Mouse (Mus musculus): ENCODE measurements around the gene Trmt5. TPM values are rescaled to one million over a fixed set of nuclear protein-coding genes. Genes with fewer than 3 reads are reported as not detected.

Gene Trmt5
- polyA plus RNA-seq, 1 experiment from 2014 or later = 16.4 TPM

DNA sequence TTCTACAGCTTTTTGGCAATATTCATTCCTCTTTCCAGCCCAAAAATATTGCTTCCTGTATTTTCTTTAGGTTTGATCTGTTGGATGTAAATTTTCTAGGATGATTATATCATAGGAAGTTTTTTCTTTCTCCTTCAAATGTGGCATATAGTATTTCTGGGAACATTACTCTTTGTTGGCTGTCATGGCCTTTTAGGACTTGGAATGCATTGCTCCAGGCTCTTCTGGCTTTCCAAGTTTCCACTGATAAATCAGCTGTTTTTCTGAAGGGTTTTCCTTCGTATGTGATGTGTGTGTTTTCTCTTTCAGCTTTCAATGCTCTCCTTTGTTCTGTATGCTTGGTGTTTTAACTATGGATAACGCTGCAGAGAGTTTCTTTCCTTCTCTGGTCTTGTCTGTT lies 31.5 kb downstream of the Trmt5 start:
- Histone ChIP-seq H3K36me3 (ENCODE audit: control insufficient read depth, insufficient read depth, low read length) (no peaks in the 10 kb centered on the region), H3K9ac (ENCODE audit: low read length) (no peak overlapping the region), H3K4me1 (replicated peaks; ENCODE audit: control insufficient read depth, insufficient read depth, low read length) (no peaks in the 10 kb centered on the region), H3K4me2 (ENCODE audit: low read depth, low read length) (no peak overlapping the region), H3K9me3 (ENCODE audit: control insufficient read depth, low read length) (no peaks in the 10 kb centered on the region), H3K27me3 (ENCODE audit: control insufficient read depth, insufficient read depth, low read depth, low read length) (no peaks in the 10 kb centered on the region), H3K4me3 (ENCODE audit: low read length) (no peak overlapping the region), H3K27ac (ENCODE audit: low read length) (no peak overlapping the region)
- no peak for ATAC-seq (ENCODE audit: low read depth)
- WGBS = 61% methylated on average over 2 of the region's 2 CpGs

- Histone ChIP-seq H3K36me3 (ENCODE audit: control insufficient read depth, insufficient read depth, low read length) (no peaks in the 10 kb centered on the region), H3K9me3 (ENCODE audit: control insufficient read depth, low read length) (no peaks in the 10 kb centered on the region), H3K4me1 (replicated peaks; ENCODE audit: control insufficient read depth, insufficient read depth, low read length) (0 out of 2 replicates have a peak, but pooled peaks cover 4% of the 10 kb centered on the region), H3K27ac (ENCODE audit: low read length) (no peak overlapping the region), H3K9ac (ENCODE audit: low read length) (no peak overlapping the region), H3K27me3 (ENCODE audit: control insufficient read depth, insufficient read depth, low read depth, low read length) (no peaks in the 10 kb centered on the region), H3K4me3 (ENCODE audit: low read length) (no peak overlapping the region), H3K4me2 (ENCODE audit: low read depth, low read length) (no peak overlapping the region)
- 49% methylated on average over 5 of the region's 5 CpGs for WGBS
- ATAC-seq (ENCODE audit: low read depth) = no peak
Observed at GRCm38 (mm10) chr12:73245687-73246086, 40.8 kb downstream of the Trmt5 start.

DNA sequence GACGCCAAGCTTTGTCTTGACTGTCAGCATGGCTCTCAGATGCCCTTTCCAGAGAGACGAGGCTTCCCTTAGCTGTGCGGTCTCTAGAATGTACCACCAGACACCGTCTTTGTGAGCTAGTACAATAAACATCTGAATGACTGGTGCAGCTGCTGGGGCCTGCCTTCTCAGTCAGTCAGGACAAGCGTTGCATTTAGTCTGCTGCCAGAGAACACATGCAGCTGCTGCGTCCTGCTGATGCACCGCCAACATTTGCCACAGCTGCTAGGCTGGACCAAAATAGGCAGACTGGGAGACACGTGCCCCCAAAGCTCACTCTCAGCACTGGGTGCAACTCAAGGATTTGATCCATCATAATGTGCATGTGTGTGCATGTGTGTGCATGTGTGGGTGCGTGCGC lies 44.5 kb downstream of the Trmt5 start:
- H3K9ac ChIP-seq (ENCODE audit: low read length) = no peak overlapping the region
- no peak overlapping the region for H3K4me2 ChIP-seq (ENCODE audit: low read depth, low read length)
- H3K36me3 ChIP-seq (ENCODE audit: control insufficient read depth, insufficient read depth, low read length) = no peaks in the 10 kb centered on the region
- H3K4me1 ChIP-seq (replicated peaks; ENCODE audit: control insufficient read depth, insufficient read depth, low read length) = 0 out of 2 replicates have a peak, but pooled peaks cover 4% of the 10 kb centered on the region
- 60% methylated on average over 10 of the region's 10 CpGs for WGBS
- no peak overlapping the region for H3K4me3 ChIP-seq (ENCODE audit: low read length)
- H3K27ac ChIP-seq (ENCODE audit: low read length) = peak overlapping the region; percentile 59; the same call in 1 of the 2 replicates
- no peaks in the 10 kb centered on the region for H3K9me3 ChIP-seq (ENCODE audit: control insufficient read depth, low read length)
- H3K27me3 ChIP-seq (ENCODE audit: control insufficient read depth, insufficient read depth, low read depth, low read length) = no peaks in the 10 kb centered on the region
- ATAC-seq (ENCODE audit: low read depth) = peak; percentile 79

- no peaks in the 10 kb centered on the region for H3K36me3 ChIP-seq (ENCODE audit: control insufficient read depth, insufficient read depth, low read length)
- 65% methylated on average over 2 of the region's 2 CpGs for WGBS
Observed at GRCm38 (mm10) chr12:73232586-73232985, 53.9 kb downstream of the Trmt5 start.

GRCm38 (mm10) chr12:73231552-73231951 lies 55.0 kb downstream of the Trmt5 start:
- no peaks in the 10 kb centered on the region for H3K36me3 ChIP-seq (ENCODE audit: control insufficient read depth, insufficient read depth, low read length)
- no peaks in the 10 kb centered on the region for H3K9me3 ChIP-seq (ENCODE audit: control insufficient read depth, low read length)
- no peak for ATAC-seq (ENCODE audit: low read depth)

More at GRCm38 (mm10) chr12:73232586-73232985, 53.9 kb downstream of the Trmt5 start:
- no peak overlapping the region for H3K4me2 ChIP-seq (ENCODE audit: low read depth, low read length)
- no peaks in the 10 kb centered on the region for H3K9me3 ChIP-seq (ENCODE audit: control insufficient read depth, low read length)
- ATAC-seq (ENCODE audit: low read depth) = no peak
- no peaks in the 10 kb centered on the region for H3K27me3 ChIP-seq (ENCODE audit: control insufficient read depth, insufficient read depth, low read depth, low read length)
- no peak overlapping the region for H3K9ac ChIP-seq (ENCODE audit: low read length)
- H3K4me1 ChIP-seq (replicated peaks; ENCODE audit: control insufficient read depth, insufficient read depth, low read length) = no peaks in the 10 kb centered on the region
- no peak overlapping the region for H3K4me3 ChIP-seq (ENCODE audit: low read length)
- H3K27ac ChIP-seq (ENCODE audit: low read length) = no peak overlapping the region

GRCm38 (mm10) chr12:73230196-73230595 lies 56.3 kb downstream of the Trmt5 start:
- H3K9me3 ChIP-seq (ENCODE audit: control insufficient read depth, low read length) = no peaks in the 10 kb centered on the region
- no peak for ATAC-seq (ENCODE audit: low read depth)
- no peaks in the 10 kb centered on the region for H3K27me3 ChIP-seq (ENCODE audit: control insufficient read depth, insufficient read depth, low read depth, low read length)
- H3K4me3 ChIP-seq (ENCODE audit: low read length) = no peak overlapping the region
- no peaks in the 10 kb centered on the region for H3K4me1 ChIP-seq (replicated peaks; ENCODE audit: control insufficient read depth, insufficient read depth, low read length)
- no peaks in the 10 kb centered on the region for H3K36me3 ChIP-seq (ENCODE audit: control insufficient read depth, insufficient read depth, low read length)
- H3K27ac ChIP-seq (ENCODE audit: low read length) = no peak overlapping the region
- no peak overlapping the region for H3K4me2 ChIP-seq (ENCODE audit: low read depth, low read length)
- no peak overlapping the region for H3K9ac ChIP-seq (ENCODE audit: low read length)

More at GRCm38 (mm10) chr12:73231552-73231951, 55.0 kb downstream of the Trmt5 start:
- H3K9ac ChIP-seq (ENCODE audit: low read length) = no peak overlapping the region
- no peaks in the 10 kb centered on the region for H3K4me1 ChIP-seq (replicated peaks; ENCODE audit: control insufficient read depth, insufficient read depth, low read length)
- no peaks in the 10 kb centered on the region for H3K27me3 ChIP-seq (ENCODE audit: control insufficient read depth, insufficient read depth, low read depth, low read length)
- H3K4me3 ChIP-seq (ENCODE audit: low read length) = no peak overlapping the region
- H3K4me2 ChIP-seq (ENCODE audit: low read depth, low read length) = no peak overlapping the region
- H3K27ac ChIP-seq (ENCODE audit: low read length) = no peak overlapping the region

Other genes starting within 250 kb of the Trmt5 start
- gene Six1, start 232.8 kb downstream of the Trmt5 start, polyA plus RNA-seq (2015; fragmentation: Nextera tagmentation; extraction: Ambion mirVana) = 1.3 and 2.0 TPM in 2 replicates
- 1.9 and 2.2 TPM in 2 replicates for gene Six4, start 173.3 kb downstream of the Trmt5 start, polyA plus RNA-seq (2015; fragmentation: Nextera tagmentation; extraction: Ambion mirVana)
- 28.3 and 29.6 TPM in 2 replicates for gene Mnat1, start 163.0 kb downstream of the Trmt5 start, polyA plus RNA-seq (2015; fragmentation: Nextera tagmentation; extraction: Ambion mirVana)
- gene Slc38a6, start 69 bp upstream of the Trmt5 start, polyA plus RNA-seq (2015; fragmentation: Nextera tagmentation; extraction: Ambion mirVana) = 8.9 and 10.4 TPM in 2 replicates

All from lung, embryonic 16.5 days (tissue).